Mouse (Mus musculus): ENCODE results near the gene Rinl. TPM values are rescaled to one million over a fixed set of nuclear protein-coding genes. Genes with fewer than 3 reads are reported as not detected.

The Rinl gene
- polyA plus RNA-seq, 1 experiment from 2014 or later: 2.6 TPM

DNA sequence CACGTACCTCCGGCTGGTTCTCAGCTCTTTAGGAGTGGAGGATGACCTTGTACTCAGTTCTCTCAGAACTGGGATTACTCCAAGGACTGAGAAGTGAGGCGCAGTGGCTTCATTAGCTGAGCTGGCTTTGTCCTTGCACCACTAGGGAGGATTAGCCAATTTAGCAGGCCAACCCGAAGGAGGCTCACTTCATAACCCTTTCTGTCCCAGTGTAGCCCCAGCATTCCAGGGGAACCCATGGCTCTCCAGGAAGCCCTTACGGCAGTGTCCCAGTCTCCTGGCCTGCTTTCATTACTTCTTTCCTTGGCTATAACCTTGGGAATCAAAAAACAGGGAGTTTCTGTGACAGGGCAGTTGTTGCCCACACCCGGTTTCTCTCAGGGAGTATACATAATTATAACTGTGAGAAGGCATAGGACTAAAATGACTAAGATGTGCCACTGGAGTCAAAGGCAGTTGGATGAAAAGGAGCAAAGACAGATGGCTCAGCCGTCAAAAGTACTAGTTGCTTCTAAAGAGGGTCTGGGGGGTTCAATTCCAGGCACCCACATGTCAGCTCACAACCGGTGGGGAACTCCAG is 19.0 kb downstream of the Rinl start:
- H3K27me3 ChIP-seq: no peaks in the 10 kb centered on the region
- in situ Hi-C loops (cut with MboI; ENCODE audit: low pct_unique_long_range_greater_than_20kb): no loop called here
- POLR2A ChIA-PET: interaction anchor here (1.6 kb wide), 1 partner anchor 10 kb away, joined by 5 read pairs; no protein-coding TSS in a partner anchor
- CTCF ChIA-PET: interaction anchor here (1.0 to 2.0 kb wide), 2 partner anchors 11 to 59 kb away, joined by 4 to 6 read pairs; no protein-coding TSS in a partner anchor
- ATAC-seq: no peak
- TF ChIP-seq CTCF (IDR thresholded peaks at IDR 0.05): no peak
- no peak for DNase-seq (ENCODE audit: low read depth, low spot score)

DNA sequence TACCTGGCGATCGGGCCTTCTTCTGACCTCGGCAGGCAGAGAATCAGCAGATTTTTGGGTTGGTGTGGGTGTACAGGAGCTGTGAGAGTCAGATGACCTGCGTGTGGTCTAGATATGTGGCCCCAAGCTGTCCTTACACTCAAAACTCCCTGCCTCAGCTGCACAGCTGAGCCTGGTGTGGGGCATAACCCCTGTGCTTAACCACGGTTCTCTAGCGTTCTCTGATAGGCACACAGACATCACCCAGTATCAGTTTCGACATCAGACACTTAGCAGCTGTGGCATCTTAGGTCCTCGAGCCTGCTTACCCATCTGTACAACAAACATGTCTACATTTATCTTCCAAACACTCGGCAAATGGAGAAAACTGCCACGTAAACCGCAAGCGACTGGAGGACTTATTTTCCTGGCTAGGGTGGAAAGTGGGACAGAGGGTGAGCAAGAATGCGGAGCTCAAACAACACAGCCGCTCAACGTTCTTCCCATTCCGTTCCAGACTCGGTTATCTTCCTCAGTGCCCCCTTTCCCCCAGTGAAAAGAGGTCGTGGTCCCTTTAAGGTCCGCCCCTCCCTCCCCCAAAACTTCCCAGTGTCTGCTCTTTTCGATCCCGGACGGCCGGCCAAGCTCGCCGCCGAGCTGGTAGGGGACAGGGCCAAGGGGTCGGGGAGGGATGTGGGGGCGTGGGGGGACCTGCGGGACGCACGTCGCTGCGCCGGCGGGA is 19.6 kb downstream of the Rinl start, which contains the start of gene Hnrnpl:
Gene Hnrnpl (plus strand): TSS at position 321 of the 721 bp plus-strand sequence.
- in situ Hi-C loops (cut with MboI; ENCODE audit: low pct_unique_long_range_greater_than_20kb): no loop called here
- DNase-seq (ENCODE audit: low read depth, low spot score): no peak
- ChIA-PET POLR2A (interaction anchor here (1.4 to 1.9 kb wide), 3 partner anchors 9 to 16 kb away, joined by 3 to 9 read pairs (median 5); no protein-coding TSS in a partner anchor), CTCF (interaction anchor here (1.0 to 2.0 kb wide), 2 partner anchors 11 to 59 kb away, joined by 4 to 6 read pairs; no protein-coding TSS in a partner anchor)
- H3K27me3 ChIP-seq: no peaks in the 10 kb centered on the region
- TF ChIP-seq CTCF (IDR thresholded peaks at IDR 0.05): no peak
- no peak for ATAC-seq

DNA sequence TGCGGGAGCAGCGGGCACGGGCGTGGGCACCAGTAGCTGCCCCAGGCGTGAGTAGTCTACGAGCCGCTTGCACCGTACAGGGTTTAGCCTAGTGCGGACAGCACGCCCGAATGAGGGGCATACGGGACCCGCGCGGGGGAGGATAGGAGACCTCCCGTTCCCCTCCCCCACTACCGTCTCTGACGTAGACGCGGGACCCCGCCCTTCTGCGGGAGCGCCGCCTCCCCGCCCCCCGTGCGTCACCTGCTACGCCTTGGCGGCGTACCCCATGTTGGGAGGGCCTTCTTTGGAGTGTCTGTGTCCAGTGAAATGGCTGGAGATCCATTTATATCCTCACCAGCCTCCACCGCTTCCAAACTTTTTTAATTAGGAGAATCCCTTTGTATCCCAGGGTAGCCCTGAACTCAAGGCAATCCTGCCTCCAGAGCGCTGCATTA is 20.2 kb downstream of the Rinl start:
- no peak for TF ChIP-seq CTCF (IDR thresholded peaks at IDR 0.05)
- in situ Hi-C loops (cut with MboI; ENCODE audit: low pct_unique_long_range_greater_than_20kb): no loop called here
- DNase-seq (ENCODE audit: low read depth, low spot score) (no peak), ATAC-seq (peak; percentile 9)
- ChIA-PET CTCF (interaction anchor here (1.5 to 2.0 kb wide), 3 partner anchors 12 to 58 kb away, joined by 4 to 6 read pairs (median 4); partner anchors contain the start of gene Ech1), POLR2A (interaction anchor here (1.4 to 1.9 kb wide), 3 partner anchors 9 to 17 kb away, joined by 3 to 9 read pairs (median 5); no protein-coding TSS in a partner anchor)
- H3K27me3 ChIP-seq: no peaks in the 10 kb centered on the region

DNA sequence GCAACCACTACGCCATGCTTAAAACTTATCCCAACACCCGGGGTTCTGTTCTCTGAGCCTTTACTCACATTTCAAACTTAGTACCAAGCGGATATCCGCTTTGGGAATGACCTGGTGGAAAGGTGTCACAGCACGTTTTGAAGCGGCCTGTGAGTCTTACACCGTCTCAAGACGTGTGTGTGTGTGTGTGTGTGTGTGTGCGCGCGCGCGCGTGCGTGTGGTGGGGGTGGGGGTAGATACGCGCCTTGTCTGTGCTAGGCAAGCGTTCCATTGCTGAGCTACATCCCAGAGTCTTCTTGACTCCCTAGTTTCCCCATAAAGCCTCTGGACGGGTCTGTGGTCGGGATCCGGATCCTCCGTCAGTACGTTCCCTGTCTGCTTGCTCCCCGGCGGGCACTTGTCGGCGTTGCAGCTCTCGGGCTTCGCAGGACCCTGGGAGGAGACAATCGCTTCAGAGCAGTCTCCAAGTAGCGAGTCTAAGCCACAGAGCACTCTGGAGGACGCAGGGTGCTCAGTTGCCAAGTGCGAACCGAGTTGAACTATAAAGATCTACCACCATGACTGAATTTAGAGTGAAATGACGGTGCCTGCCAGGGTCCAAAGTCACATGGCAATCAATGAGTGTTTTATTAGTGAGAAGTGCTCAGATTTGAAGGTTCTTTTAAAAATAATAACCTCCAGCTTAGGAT is 20.8 kb downstream of the Rinl start:
- in situ Hi-C loops (cut with MboI; ENCODE audit: low pct_unique_long_range_greater_than_20kb): no loop called here
- ATAC-seq: peak; percentile 5
- POLR2A ChIA-PET: interaction anchor here (0.7 to 4.0 kb wide), 5 partner anchors 11 to 427 kb away, joined by 3 to 22 read pairs (median 7); no protein-coding TSS in a partner anchor
- CTCF ChIA-PET: interaction anchor here (1.5 to 2.0 kb wide), 3 partner anchors 12 to 58 kb away, joined by 4 to 6 read pairs (median 4); partner anchors contain the start of gene Ech1
- TF ChIP-seq CTCF (IDR thresholded peaks at IDR 0.05): no peak
- no peaks in the 10 kb centered on the region for H3K27me3 ChIP-seq
- DNase-seq (ENCODE audit: low read depth, low spot score): no peak

DNA sequence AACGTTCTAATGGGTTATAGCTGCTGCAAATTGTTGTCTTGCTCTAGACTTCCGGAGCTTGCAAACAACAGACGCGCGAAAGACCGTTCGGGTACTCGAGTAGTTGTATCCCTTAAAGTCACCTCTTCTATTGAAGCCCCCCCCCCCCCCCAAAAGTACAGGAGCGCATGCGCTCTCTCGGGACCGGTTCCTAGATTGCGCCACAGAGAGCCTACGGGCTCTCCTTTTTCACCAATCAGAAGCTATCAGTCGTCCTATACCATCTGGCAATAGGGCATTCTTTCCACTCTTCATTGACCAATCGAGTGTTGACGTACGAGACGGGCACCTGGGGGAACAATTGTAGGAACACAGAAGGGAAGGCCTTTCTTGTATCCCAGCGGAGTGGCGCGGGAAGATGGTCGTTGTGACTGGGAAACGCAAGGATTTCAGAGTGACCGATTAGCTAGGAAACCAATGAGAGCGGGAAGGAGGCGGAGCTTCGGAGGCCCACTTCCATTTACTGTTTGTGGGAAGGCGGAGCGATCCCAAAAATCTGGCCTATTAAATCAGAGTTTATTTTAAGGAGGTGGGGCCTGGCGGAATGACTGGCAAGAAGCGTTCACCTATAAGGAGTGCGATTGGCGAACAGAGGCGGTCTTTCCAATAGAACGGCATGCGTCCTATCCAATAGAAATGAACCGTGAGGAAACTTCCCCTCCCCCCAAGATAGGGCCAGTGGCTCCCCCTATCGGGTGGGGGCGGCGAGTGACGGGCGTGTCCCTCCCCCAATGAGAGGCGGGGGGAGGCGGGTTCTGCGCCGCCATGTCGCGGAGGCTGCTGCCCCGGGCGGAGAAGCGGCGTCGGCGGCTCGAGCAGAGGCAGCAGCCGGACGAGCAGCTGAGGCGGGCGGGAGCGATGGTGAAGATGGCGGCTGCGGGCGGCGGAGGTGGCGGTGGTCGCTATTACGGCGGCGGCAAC is 21.6 kb downstream of the Rinl start:
- no peaks in the 10 kb centered on the region for H3K27me3 ChIP-seq
- peak; percentile 83 for ATAC-seq
- TF ChIP-seq CTCF (IDR thresholded peaks at IDR 0.05): no peak
- in situ Hi-C loops (cut with MboI; ENCODE audit: low pct_unique_long_range_greater_than_20kb): no loop called here
- ChIA-PET CTCF (interaction anchor here (1.5 to 1.6 kb wide), 2 partner anchors 15 to 57 kb away, joined by 4 read pairs; partner anchors contain the start of gene Ech1), POLR2A (interaction anchor here (0.6 to 4.0 kb wide), 11 partner anchors 10 to 428 kb away, joined by 3 to 22 read pairs (median 4); no protein-coding TSS in a partner anchor)
- peak; percentile 99 for DNase-seq (ENCODE audit: low read depth, low spot score)

DNA sequence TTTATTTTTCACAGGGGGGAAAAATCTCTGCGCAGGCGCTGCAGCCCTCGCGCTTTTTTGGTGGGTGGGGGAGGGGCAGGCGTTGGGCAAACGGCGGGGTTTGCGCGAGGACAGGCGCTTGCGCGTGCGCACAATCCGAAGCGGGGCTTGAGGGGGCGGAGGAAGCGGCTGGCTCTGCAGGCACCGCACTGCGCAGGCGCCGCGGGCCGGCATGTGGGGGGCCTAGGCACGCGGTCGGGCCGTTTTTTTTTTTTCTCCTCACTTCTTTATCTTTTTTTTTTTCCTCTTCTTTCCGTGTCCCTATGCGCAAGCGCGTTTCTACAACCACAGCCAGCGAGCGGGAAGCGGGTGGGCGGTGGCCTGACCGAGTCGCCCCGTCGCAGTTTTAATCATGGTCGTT is 22.5 kb downstream of the Rinl start:
- no peaks in the 10 kb centered on the region for H3K27me3 ChIP-seq
- POLR2A ChIA-PET: interaction anchor here (0.6 to 4.0 kb wide), 10 partner anchors 9 to 357 kb away, joined by 3 to 22 read pairs (median 5); no protein-coding TSS in a partner anchor
- TF ChIP-seq CTCF (IDR thresholded peaks at IDR 0.05): no peak
- ATAC-seq: no peak
- no peak for DNase-seq (ENCODE audit: low read depth, low spot score)
- CTCF ChIA-PET: interaction anchor here (1.5 kb wide), 1 partner anchor 56 kb away, joined by 3 read pairs; no protein-coding TSS in a partner anchor
- in situ Hi-C loops (cut with MboI; ENCODE audit: low pct_unique_long_range_greater_than_20kb): no loop called here

DNA sequence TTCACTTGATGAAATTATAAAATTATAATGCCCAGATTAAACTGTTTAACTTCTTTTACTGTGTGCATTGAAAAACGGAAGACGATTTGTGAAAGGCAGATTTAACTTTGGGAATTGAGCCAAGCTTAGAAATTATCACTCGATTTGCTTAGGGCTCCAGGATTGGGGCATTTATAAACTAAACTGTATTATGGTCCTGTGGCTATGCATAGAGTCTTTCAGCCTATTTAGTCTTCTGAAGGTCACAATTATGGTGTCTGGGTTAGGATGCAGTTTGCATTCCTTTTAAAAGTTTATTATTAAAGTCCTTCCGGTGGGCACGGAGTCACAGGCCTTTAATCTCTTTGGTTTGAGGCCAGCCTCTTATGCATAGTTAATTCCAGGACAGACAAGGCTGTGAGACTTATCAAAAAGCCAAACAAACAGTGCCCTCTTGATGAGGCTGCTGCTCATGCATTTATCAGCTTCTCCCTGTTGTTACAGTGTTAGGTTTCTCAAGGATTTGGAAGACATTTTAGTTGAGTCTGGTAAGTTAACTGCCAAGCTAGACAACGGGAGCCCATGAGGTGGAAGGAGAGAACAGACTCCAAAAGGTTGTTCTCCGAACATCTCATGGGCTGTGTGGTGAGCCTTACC is 23.0 kb downstream of the Rinl start:
- no peak for TF ChIP-seq CTCF (IDR thresholded peaks at IDR 0.05)
- POLR2A ChIA-PET: interaction anchor here (0.6 to 4.0 kb wide), 7 partner anchors 9 to 55 kb away, joined by 3 to 22 read pairs (median 5); no protein-coding TSS in a partner anchor
- DNase-seq (ENCODE audit: low read depth, low spot score): no peak
- CTCF ChIA-PET: interaction anchor here (0.8 to 1.5 kb wide), 3 partner anchors 9 to 55 kb away, joined by 3 read pairs; no protein-coding TSS in a partner anchor
- no peaks in the 10 kb centered on the region for H3K27me3 ChIP-seq
- in situ Hi-C loops (cut with MboI; ENCODE audit: low pct_unique_long_range_greater_than_20kb): no loop called here
- no peak for ATAC-seq

DNA sequence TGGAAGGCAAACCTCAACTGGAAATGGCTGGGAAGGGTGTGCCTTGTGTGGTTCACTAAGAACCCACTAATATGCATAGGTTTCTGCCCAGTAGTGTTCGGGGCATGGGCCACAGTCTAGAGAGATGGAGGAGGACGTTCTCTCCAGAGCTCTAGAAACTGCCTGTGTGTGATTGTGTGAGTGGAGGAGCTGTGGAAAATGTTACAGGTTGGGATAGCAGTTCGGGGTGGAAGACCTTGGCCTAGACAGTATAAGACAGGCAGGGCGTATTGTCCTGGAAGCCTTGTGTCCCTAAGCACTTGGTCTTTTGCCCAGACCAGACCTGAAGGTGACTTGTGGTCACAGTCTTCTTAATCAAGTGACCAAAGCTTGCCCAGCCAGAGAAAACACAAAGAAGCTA is 23.7 kb downstream of the Rinl start:
- ATAC-seq: no peak
- TF ChIP-seq CTCF (IDR thresholded peaks at IDR 0.05): no peak
- H3K27me3 ChIP-seq: no peaks in the 10 kb centered on the region
- CTCF ChIA-PET: interaction anchor here (0.8 to 1.5 kb wide), 4 partner anchors 10 to 55 kb away, joined by 3 read pairs; no protein-coding TSS in a partner anchor
- in situ Hi-C loops (cut with MboI; ENCODE audit: low pct_unique_long_range_greater_than_20kb): no loop called here
- no peak for DNase-seq (ENCODE audit: low read depth, low spot score)
- POLR2A ChIA-PET: interaction anchor here (0.9 to 4.0 kb wide), 4 partner anchors 8 to 46 kb away, joined by 3 to 22 read pairs (median 6); partner anchors contain the start of gene Sirt2
